Mouse (Mus musculus): ENCODE measurements around the gene Tmem170b. TPM values are rescaled to one million over a fixed set of nuclear protein-coding genes. Genes with fewer than 3 reads are reported as not detected.

Gene Tmem170b
- polyA plus RNA-seq, 1 experiment from 2014 or later, result 10.1 TPM

DNA sequence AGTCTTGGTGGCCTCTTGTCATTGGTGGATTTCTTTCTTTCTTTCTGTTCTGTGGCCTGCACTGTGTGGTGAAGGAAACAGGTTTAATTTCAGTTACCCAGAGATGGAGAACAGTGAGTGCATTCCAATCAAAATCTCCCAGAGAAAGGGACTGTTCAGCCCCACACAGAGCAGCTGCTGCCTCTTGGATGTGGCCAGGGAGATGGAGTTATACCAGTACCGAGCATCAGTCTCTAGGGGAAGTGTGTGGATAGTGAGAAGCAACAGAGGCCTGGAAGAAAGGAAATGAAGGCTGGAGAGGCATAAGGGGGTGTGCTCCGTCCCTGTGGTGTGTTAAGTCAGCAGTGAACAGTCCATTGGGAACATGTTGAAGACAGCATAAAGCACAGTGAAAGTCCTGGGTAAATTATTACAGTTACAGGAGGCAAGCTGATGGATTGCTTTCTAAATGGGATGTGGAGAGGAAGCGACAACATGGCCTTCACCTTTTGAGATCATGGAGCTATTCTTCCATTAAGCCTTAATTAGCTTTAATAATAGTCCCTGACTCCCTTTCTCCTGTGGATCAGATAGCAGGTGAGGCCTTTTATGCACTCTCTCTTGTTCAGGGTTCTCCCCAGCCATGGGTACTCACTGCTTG, 21.7 kb downstream of the Tmem170b start:
- Histone ChIP-seq H3K9ac (ENCODE audit: low read length) (no peak overlapping the region), H3K9me3 (replicated peaks; ENCODE audit: control insufficient read depth, low read length) (no peaks in the 10 kb centered on the region), H3K27ac (ENCODE audit: low read length) (no peak overlapping the region), H3K4me2 (ENCODE audit: low read depth, low read length) (no peak overlapping the region), H3K27me3 (ENCODE audit: control insufficient read depth, insufficient read depth, low read length) (no peaks in the 10 kb centered on the region), H3K4me3 (replicated peaks; ENCODE audit: low read length) (no peak overlapping the region), H3K4me1 (ENCODE audit: control insufficient read depth, insufficient read depth, low read length) (no peaks in the 10 kb centered on the region), H3K36me3 (ENCODE audit: control insufficient read depth, insufficient read depth, low read length) (no peaks in the 10 kb centered on the region)
- 58% methylated on average over 3 of the region's 3 CpGs for WGBS
- no peak for ATAC-seq (ENCODE audit: insufficient read depth, low FRiP score)

DNA sequence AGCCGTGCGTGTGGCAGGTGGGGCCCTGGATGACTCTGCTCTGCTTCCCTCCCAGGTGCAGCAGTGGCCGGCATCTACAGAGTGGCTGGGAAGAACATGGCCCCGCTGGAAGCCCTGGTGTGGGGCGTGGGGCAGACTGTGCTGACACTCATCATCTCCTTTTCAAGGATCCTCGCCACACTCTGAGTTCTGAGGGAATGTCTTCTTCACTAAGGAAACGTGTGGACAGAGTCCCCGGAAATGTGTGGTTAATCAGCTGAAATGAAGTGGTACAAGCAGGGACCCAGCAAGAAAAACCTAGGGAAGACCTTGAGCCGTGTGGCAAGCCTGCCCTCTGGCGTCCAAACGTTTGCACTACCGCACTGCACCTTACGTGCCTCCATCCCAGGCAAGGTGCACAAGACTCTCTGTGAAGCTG, 28.7 kb downstream of the Tmem170b start:
- H3K27ac ChIP-seq (ENCODE audit: low read length), result no peak overlapping the region
- H3K36me3 ChIP-seq (ENCODE audit: control insufficient read depth, insufficient read depth, low read length), result no peaks in the 10 kb centered on the region
- H3K4me2 ChIP-seq (ENCODE audit: low read depth, low read length), result no peak overlapping the region
- H3K4me1 ChIP-seq (ENCODE audit: control insufficient read depth, insufficient read depth, low read length), result no peaks in the 10 kb centered on the region; the same call in 1 of the 2 replicates
- H3K9ac ChIP-seq (ENCODE audit: low read length), result 0 out of 2 replicates have a peak overlapping the region, but pooled peaks have one; percentile 7
- peak; percentile 53; the same call in 1 of the 2 replicates for ATAC-seq (ENCODE audit: insufficient read depth, low FRiP score)
- no peak overlapping the region for H3K4me3 ChIP-seq (replicated peaks; ENCODE audit: low read length)
- no peaks in the 10 kb centered on the region for H3K9me3 ChIP-seq (replicated peaks; ENCODE audit: control insufficient read depth, low read length)
- no peaks in the 10 kb centered on the region for H3K27me3 ChIP-seq (ENCODE audit: control insufficient read depth, insufficient read depth, low read length)
- 28% methylated on average over 13 of the region's 13 CpGs for WGBS

DNA sequence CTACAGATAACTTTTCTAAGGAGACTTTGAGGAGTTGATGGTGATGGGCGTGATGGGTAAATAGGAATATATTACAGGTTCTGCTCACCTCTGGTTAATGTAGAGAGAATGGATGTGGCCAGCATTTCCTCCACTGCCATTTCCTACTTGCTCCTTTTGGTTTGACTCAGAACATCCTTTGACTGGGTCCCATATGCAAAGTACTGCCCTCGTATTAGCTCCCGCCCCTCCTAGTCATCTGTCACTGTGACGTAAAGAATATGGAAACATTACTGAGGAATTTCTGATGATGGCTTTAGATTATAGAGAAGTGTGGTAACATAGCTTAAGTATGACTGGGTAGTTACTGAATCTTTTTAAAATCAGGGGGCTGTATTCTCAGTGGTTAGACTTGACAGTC, 32.4 kb downstream of the Tmem170b start:
- H3K4me1 ChIP-seq (ENCODE audit: control insufficient read depth, insufficient read depth, low read length), result no peaks in the 10 kb centered on the region; the same call in 1 of the 2 replicates
- no peak overlapping the region for H3K4me3 ChIP-seq (replicated peaks; ENCODE audit: low read length)
- no peak for ATAC-seq (ENCODE audit: insufficient read depth, low FRiP score)
- no peak overlapping the region for H3K4me2 ChIP-seq (ENCODE audit: low read depth, low read length)
- H3K9me3 ChIP-seq (replicated peaks; ENCODE audit: control insufficient read depth, low read length), result no peaks in the 10 kb centered on the region
- no peak overlapping the region for H3K9ac ChIP-seq (ENCODE audit: low read length)
- H3K27me3 ChIP-seq (ENCODE audit: control insufficient read depth, insufficient read depth, low read length), result no peaks in the 10 kb centered on the region
- WGBS, result 75% methylated on average over 4 of the region's 4 CpGs
- H3K36me3 ChIP-seq (ENCODE audit: control insufficient read depth, insufficient read depth, low read length), result no peaks in the 10 kb centered on the region
- no peak overlapping the region for H3K27ac ChIP-seq (ENCODE audit: low read length)

DNA sequence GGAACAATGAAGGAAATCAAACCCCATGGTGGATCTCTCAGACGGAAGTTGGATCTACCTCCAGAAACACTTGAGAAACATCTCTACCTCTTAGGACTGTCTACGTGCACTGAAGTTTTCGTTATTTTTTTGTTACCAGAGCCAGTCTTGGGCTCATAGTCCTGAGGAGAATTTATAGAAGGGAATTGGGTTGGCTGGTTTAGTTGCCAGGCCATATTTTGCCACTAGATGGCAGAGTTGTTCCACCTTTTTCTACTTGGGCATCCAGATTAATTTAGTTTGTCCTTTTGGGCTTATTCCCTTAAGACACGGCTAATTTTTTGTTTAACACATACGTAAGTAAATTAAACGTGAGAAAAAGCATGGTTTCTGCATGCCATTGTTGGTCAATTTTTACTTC, 37.1 kb downstream of the Tmem170b start:
- H3K9me3 ChIP-seq (replicated peaks; ENCODE audit: control insufficient read depth, low read length), result no peaks in the 10 kb centered on the region
- H3K9ac ChIP-seq (ENCODE audit: low read length), result no peak overlapping the region
- no peak for ATAC-seq (ENCODE audit: insufficient read depth, low FRiP score)
- H3K4me2 ChIP-seq (ENCODE audit: low read depth, low read length), result no peak overlapping the region
- H3K4me1 ChIP-seq (ENCODE audit: control insufficient read depth, insufficient read depth, low read length), result peaks cover 13% of the 10 kb centered on the region; the same call in 1 of the 2 replicates
- no peak overlapping the region for H3K4me3 ChIP-seq (replicated peaks; ENCODE audit: low read length)
- no peak overlapping the region for H3K27ac ChIP-seq (ENCODE audit: low read length)
- no peaks in the 10 kb centered on the region for H3K36me3 ChIP-seq (ENCODE audit: control insufficient read depth, insufficient read depth, low read length)
- 18% methylated on average over 6 of the region's 6 CpGs for WGBS
- H3K27me3 ChIP-seq (ENCODE audit: control insufficient read depth, insufficient read depth, low read length), result no peaks in the 10 kb centered on the region

DNA sequence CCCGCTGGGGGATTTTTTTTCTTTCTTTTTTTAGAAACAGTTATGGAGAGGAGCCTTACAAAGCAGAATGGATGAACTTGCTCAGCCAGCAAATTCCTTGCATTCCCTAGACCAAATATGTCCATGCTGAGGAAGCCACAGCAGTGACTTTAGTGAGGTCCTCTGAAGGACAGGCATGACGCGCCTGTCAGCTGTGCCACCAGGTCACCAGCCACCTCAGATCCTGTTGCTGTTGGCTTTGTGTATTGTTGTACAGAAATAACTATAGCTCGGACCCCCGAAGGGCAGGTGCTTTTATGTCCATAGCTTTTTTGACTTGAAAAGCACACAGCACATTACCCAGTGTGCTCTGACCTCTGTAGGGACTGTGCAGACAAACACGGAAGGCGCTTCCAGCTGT, 38.1 kb downstream of the Tmem170b start:
- no peaks in the 10 kb centered on the region for H3K9me3 ChIP-seq (replicated peaks; ENCODE audit: control insufficient read depth, low read length)
- 52% methylated on average over 7 of the region's 7 CpGs for WGBS
- H3K27me3 ChIP-seq (ENCODE audit: control insufficient read depth, insufficient read depth, low read length), result no peaks in the 10 kb centered on the region
- no peaks in the 10 kb centered on the region for H3K36me3 ChIP-seq (ENCODE audit: control insufficient read depth, insufficient read depth, low read length)
- no peak overlapping the region for H3K9ac ChIP-seq (ENCODE audit: low read length)
- peak; percentile 57; the same call in 1 of the 2 replicates for ATAC-seq (ENCODE audit: insufficient read depth, low FRiP score)
- H3K4me3 ChIP-seq (replicated peaks; ENCODE audit: low read length), result no peak overlapping the region
- peaks cover 13% of the 10 kb centered on the region; the same call in 1 of the 2 replicates for H3K4me1 ChIP-seq (ENCODE audit: control insufficient read depth, insufficient read depth, low read length)
- no peak overlapping the region for H3K4me2 ChIP-seq (ENCODE audit: low read depth, low read length)
- peak overlapping the region; percentile 67 for H3K27ac ChIP-seq (ENCODE audit: low read length)

DNA sequence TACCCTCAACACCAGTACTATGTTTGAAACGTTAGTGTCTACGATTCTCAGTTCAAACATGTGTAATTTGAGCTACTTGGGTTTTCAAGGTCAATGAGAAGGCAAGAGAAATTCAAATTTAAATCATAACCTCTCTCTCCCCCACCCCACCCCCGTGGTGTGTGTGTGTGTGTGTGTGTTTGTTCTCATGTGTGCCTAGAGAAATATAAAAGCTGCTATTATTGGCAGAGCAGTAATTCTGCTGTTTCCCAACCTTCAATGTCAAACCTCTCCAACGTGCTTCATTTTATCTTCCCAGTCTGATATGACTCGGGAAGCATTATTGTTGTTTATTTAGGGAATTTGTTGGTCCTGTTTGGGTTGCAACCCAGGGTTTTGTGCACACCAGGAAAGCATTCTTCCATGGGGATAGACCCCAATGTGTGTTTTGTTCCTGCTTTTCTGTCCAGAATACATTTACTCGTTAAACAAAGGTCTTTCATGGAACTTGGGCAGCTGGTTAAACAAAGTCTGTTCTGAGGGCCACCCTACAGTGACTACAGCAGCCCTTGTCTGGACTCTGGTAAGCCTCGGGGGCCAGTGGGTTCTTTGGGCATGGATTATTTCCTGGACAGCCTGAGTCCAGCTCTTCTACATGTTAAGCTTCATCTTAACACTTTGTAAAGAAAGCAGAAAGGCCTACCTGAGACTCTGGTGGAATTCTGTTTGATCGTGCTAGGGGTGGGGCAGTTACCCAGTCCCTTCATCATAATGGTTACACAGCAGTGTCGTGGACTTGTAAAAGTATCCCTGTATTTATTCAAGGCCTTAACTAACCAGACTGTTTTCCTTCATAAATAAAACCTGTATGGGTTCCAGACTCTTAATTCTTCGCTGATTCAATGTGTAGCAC, 39.1 kb downstream of the Tmem170b start:
- peaks cover 13% of the 10 kb centered on the region; the same call in 1 of the 2 replicates for H3K4me1 ChIP-seq (ENCODE audit: control insufficient read depth, insufficient read depth, low read length)
- peak; percentile 80 for ATAC-seq (ENCODE audit: insufficient read depth, low FRiP score)
- H3K27me3 ChIP-seq (ENCODE audit: control insufficient read depth, insufficient read depth, low read length), result no peaks in the 10 kb centered on the region
- peak overlapping the region; percentile 67 for H3K27ac ChIP-seq (ENCODE audit: low read length)
- H3K36me3 ChIP-seq (ENCODE audit: control insufficient read depth, insufficient read depth, low read length), result no peaks in the 10 kb centered on the region
- WGBS, result 42% methylated on average over 10 of the region's 10 CpGs
- no peak overlapping the region for H3K9ac ChIP-seq (ENCODE audit: low read length)
- H3K4me3 ChIP-seq (replicated peaks; ENCODE audit: low read length), result no peak overlapping the region
- H3K9me3 ChIP-seq (replicated peaks; ENCODE audit: control insufficient read depth, low read length), result no peaks in the 10 kb centered on the region
- no peak overlapping the region for H3K4me2 ChIP-seq (ENCODE audit: low read depth, low read length)

DNA sequence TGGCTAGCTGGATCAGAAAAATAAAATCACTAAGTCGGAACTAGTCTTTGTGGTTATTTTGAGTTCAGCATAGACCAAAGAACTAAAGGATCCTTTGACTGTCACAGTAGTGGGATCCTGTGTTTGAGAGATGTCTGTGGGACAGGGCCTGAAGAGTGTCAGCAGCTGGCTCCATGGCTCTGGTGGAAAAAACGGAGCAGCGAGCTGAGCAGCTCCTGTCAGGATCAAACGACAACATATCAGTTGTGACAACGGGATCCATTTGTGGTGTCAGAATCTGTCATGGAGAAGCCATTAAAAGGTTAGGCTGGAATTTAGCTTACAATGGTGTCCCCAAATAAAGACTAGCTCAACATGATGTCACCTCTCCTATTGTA, 39.8 kb downstream of the Tmem170b start:
- no peak overlapping the region for H3K4me2 ChIP-seq (ENCODE audit: low read depth, low read length)
- no peaks in the 10 kb centered on the region for H3K27me3 ChIP-seq (ENCODE audit: control insufficient read depth, insufficient read depth, low read length)
- WGBS, result 71% methylated on average over 5 of the region's 5 CpGs
- H3K36me3 ChIP-seq (ENCODE audit: control insufficient read depth, insufficient read depth, low read length), result no peaks in the 10 kb centered on the region
- no peaks in the 10 kb centered on the region for H3K9me3 ChIP-seq (replicated peaks; ENCODE audit: control insufficient read depth, low read length)
- H3K4me1 ChIP-seq (ENCODE audit: control insufficient read depth, insufficient read depth, low read length), result peaks cover 13% of the 10 kb centered on the region; the same call in 1 of the 2 replicates
- H3K27ac ChIP-seq (ENCODE audit: low read length), result peak overlapping the region; percentile 67; the same call in 1 of the 2 replicates
- ATAC-seq (ENCODE audit: insufficient read depth, low FRiP score), result no peak
- no peak overlapping the region for H3K4me3 ChIP-seq (replicated peaks; ENCODE audit: low read length)
- H3K9ac ChIP-seq (ENCODE audit: low read length), result no peak overlapping the region

DNA sequence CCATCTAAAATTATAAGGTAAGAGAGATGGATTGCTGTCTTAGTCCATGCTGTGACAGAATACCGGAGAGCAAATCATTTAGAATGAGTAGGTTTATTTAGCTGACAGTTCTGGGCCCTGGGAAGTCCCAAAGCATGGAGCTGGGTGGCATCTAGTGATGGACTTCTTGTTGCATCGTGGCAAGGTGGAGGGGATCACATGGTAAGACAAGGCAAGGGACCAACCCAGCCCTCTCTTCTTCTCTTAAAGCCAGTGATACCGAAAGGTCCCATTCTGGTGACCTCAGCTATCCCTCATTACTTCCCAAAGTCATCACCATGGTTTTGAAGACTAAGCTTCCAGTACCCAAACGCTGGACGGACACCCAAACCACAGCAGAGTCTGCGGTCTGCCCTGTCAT, 42.3 kb downstream of the Tmem170b start:
- no peak overlapping the region for H3K4me3 ChIP-seq (replicated peaks; ENCODE audit: low read length)
- H3K4me1 ChIP-seq (ENCODE audit: control insufficient read depth, insufficient read depth, low read length), result peaks cover 13% of the 10 kb centered on the region; the same call in 1 of the 2 replicates
- no peaks in the 10 kb centered on the region for H3K9me3 ChIP-seq (replicated peaks; ENCODE audit: control insufficient read depth, low read length)
- WGBS, result 87% methylated on average over 6 of the region's 6 CpGs
- H3K27ac ChIP-seq (ENCODE audit: low read length), result no peak overlapping the region
- H3K9ac ChIP-seq (ENCODE audit: low read length), result no peak overlapping the region
- no peaks in the 10 kb centered on the region for H3K27me3 ChIP-seq (ENCODE audit: control insufficient read depth, insufficient read depth, low read length)
- no peak overlapping the region for H3K4me2 ChIP-seq (ENCODE audit: low read depth, low read length)
- no peak for ATAC-seq (ENCODE audit: insufficient read depth, low FRiP score)
- no peaks in the 10 kb centered on the region for H3K36me3 ChIP-seq (ENCODE audit: control insufficient read depth, insufficient read depth, low read length)

DNA sequence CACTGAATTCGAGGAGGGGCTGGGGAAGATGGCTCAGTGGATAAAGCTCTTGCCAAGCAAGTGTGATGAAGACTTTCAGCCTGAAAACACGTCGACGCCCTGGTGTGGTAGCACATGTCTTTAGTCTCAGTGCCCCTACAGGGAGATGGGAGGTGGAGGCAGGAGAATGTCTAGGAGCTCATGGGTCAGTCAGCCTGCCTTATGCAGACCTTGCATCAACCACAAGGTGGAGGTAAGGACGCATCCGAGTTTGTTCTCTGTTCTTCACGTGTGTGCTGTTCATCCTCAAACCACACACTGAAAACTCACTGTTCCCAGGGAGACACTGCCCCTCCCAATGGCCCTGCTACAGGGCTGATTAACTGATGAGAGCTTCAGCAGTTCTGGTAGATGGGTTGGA, 45.0 kb downstream of the Tmem170b start:
- H3K9ac ChIP-seq (ENCODE audit: low read length), result no peak overlapping the region
- no peaks in the 10 kb centered on the region for H3K27me3 ChIP-seq (ENCODE audit: control insufficient read depth, insufficient read depth, low read length)
- WGBS, result 75% methylated on average over 7 of the region's 7 CpGs
- no peaks in the 10 kb centered on the region for H3K36me3 ChIP-seq (ENCODE audit: control insufficient read depth, insufficient read depth, low read length)
- no peaks in the 10 kb centered on the region for H3K4me1 ChIP-seq (ENCODE audit: control insufficient read depth, insufficient read depth, low read length)
- ATAC-seq (ENCODE audit: insufficient read depth, low FRiP score), result no peak
- no peaks in the 10 kb centered on the region for H3K9me3 ChIP-seq (replicated peaks; ENCODE audit: control insufficient read depth, low read length)
- H3K4me2 ChIP-seq (ENCODE audit: low read depth, low read length), result no peak overlapping the region
- no peak overlapping the region for H3K27ac ChIP-seq (ENCODE audit: low read length)
- no peak overlapping the region for H3K4me3 ChIP-seq (replicated peaks; ENCODE audit: low read length)
